Mouse (Mus musculus) heart, adult 2 months (tissue): Measurements from ENCODE around the gene Junb.

Experiments used
- CTCF ChIP-seq: fragments of 200-600 bp; IDR thresholded peaks from 2 replicates; pipeline ENCODE4 v1.8.1; 2022; ENCODE audit warnings: antibody characterized with exemption, mild to moderate bottlenecking, moderate library complexity
- POLR2A ChIP-seq: fragments of 200-500 bp; IDR thresholded peaks from 2 replicates; pipeline ENCODE4 v1.6.1; 2011; ENCODE audit warnings: mild to moderate bottlenecking, low read depth, low read length, control low read depth; ENCODE audit not compliant: insufficient read depth

- TF ChIP-seq POLR2A (no peak), CTCF (no peak)
These were observed 9.9 kb downstream of the Junb start for GRCm38 (mm10) chr8:84968650-84969049.
